Mouse (Mus musculus) c-Kit-positive CD71-positive TER-119-positive erythroid progenitor cells, embryonic 14.5 days (primary cell): ENCODE results near the gene Hsdl1.
A peak's percentile ranks its signal among the peaks of the same experiment; 100 is the strongest.

Experiments used
- DNase-seq: peaks from one replicate; pipeline ENCODE4 v3.0.0-alpha.2; 2013; ENCODE audit warnings: low spot score

Hsdl1 gene

DNA sequence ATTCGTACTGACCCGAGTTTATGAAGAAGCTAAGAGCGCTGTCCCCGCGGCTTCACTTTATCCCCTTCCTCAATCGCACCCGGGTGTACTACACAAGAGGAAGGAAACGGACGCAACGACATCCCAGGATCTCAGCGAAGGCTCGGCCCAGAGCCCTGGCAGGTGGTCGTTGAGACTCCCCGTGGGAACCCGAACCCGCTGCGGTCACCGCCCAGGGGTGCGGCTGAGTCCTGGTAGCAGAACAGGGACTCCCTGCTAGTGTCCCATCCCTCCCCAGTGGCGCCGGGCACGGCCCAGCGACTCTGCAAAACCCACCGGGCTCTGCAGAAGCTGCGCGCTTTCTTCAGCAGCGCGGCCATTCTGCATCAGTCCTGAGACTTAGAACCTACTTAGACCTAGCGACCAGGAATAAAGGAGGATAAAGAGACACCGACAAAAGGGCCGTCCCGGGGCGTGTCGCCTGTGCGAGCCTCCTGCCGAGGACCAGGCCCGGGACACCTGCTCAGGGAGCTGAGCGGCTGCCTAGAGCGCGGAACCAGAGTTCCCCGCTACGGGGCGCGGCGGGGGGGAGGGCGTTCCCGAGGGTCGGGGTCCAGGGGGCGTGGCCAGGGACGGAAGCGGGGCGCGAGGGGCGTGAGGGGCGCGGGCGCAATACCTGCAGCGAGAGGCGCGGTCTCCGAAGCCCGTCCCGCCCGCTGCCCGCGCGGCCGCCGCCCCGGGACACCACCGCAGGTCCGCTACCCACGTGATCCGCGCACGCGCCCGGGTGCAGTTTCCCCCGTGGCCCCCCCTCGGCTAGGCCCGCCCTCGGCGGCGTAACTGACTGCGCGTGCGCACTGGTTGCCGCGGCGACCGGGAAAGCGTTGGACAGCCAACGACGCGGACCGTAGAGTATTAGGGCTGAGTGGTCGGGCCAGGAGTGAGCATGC, at the start of gene Hsdl1, which contains the start of gene Dnaaf1:
Hsdl1 (minus strand) TSS at position 747 of the 929 bp plus-strand sequence.
Dnaaf1 (plus strand) TSS at position 799 of the 929 bp plus-strand sequence.
- DNase-seq: peak; percentile 88

DNA sequence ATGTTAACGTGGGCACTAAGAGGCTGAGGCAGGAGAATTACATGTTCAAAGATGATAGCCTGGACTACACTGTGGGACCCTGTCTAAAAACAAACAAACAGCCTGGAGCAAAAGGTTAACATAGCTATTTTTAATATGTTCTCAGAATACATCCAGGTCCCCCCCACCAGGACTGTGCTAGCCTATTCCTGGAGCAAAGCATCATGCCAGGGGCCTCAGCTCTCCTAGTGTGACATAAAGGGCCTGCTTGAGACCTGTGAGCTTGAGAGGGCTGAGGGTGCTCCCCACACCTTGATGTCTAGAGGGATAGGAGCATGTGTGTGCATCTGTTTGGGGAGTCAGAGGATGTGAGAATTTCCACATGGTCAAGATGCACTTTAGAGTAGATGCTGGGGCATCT, 48.8 kb upstream of the Hsdl1 start:
- no peak for DNase-seq

DNA sequence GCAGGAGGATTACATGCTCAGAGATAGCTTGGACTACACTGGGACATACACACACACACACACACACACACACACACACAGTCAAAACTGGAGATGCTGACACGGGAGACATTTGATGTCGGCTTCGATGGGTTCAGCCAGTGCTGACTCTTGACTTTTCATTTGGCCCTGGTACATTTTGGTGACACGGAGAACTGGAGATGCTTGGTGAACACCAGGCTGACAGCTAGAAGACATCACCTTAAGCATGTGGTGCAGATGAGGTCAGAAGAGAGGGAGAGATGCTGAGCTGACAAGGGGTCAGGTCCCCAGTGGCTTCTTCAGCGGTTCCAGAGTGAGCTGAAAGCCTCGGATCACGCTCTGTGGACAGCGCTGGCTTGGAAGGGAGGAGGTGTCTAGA, 48.1 kb upstream of the Hsdl1 start:
- no peak for DNase-seq

DNA sequence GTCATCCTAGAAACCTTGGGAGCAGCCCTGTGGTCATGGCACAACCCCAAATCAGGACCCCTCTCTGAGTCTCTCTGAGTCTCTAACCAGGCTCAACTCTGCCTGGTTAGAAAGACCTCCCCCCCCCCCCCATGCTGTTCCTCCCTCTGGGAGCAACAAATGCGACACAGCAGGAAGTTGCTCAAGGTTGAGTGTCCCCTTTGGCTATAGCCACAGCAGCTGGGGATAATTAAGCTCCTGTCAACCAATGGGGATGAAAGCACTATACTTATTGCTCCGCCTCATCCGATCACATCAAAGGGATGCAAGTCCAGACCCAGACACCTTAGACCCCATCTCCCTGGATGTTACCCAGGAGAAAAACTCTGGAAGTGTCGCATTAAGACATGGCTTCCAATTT, 47.6 kb upstream of the Hsdl1 start:
- DNase-seq: no peak

DNA sequence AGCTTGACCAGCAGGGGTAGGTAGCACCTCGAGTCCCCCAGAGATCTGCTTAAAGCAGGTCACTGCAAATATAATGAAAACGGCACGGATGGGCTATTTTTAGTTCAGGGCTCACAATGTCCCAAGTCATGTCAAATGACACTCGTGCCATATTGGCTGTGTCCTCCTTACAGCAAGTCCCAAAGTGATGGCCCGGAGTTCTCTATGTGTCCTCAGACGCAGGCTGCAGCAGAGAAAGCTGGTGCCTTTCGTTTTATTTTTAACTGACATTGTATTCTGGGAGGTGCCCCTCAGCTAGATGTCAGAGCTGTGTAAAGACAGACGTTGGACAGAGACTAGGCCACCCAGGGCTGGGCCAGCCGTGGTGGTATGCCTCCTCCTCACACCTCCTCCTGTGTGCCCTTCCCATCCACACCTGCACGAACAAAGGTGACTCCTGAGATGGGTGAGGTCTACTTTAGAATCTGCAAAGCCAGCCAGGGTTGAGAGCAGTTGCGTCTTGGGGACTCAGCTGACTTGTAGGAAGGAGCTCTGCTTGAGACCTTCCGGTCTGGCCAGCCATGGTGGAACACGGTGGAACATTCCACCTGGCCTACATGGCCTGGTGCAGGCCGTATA, 46.0 kb upstream of the Hsdl1 start:
- DNase-seq: no peak

DNA sequence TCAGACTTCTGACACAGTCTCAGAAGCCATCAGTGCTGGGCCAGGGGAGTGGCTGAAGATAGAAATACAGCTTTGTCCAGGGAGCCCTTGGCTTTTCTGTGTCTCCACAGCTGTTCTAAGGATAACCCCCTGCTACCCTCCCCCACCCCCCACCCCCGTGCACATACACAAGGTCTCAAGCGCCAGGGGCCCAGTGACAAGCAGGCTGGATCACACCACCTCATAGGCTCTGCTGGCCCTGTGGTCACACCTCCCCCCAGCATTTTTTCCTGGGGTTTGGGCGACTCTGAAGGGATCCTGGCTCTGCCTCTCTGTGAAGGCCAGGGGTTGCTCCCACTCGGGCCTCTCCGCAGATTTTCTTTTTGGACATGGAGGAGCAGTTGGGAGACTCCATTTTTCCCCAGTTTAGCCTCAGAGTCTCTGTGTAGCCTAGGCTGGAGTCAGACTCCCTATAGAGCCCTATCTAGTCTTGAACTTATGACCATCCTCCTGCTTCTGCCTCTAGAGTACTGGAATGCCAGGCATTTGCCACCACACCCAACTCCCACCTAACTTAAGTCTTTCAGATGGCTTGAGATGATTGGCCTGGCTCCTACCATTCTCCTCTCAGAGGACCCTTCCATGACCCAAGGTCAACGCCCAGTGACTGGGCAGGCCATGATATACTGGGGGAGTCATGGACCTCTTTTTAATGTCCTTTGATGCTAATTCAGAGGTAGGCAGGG, 45.3 kb upstream of the Hsdl1 start:
- DNase-seq: no peak

DNA sequence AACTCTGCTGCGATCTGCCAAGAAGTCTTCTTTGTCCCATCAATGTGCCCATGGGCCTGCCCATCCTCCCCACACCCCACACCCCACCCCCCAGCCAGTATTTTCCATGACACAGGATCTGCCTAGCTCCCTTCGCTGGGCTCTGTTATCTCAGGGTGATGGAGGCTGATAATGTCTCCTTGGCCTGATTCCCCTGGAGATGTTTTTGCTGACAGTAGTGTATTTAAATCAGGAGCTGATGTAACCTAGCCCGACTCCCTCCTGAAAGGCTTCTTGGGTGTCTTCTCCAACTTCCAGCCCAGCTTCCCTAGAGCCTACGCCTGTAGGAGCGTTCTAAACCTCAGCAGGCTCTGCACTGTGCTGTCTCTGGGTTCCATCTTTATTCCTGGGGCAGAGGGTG, 43.9 kb upstream of the Hsdl1 start:
- no peak for DNase-seq

DNA sequence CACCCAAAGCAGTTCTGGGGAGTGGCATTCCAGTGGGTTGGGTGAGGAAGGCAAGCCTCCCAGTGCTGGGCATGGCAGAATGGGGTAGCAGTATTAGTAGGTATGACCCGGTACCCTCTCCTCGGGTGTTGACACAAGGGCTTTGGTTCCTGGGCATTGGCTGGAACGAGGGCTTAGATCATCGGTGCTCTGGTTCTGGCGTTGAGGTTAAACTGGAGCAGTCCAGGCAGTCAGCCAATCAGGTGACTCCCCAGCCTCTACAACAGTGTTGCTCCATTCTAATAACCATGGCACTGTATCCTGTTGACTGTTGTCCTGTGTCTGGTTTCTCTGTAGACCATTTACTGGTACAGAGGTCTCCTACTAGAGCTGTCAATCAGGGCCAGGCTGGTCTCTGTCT, 42.6 kb upstream of the Hsdl1 start:
- no peak for DNase-seq

DNA sequence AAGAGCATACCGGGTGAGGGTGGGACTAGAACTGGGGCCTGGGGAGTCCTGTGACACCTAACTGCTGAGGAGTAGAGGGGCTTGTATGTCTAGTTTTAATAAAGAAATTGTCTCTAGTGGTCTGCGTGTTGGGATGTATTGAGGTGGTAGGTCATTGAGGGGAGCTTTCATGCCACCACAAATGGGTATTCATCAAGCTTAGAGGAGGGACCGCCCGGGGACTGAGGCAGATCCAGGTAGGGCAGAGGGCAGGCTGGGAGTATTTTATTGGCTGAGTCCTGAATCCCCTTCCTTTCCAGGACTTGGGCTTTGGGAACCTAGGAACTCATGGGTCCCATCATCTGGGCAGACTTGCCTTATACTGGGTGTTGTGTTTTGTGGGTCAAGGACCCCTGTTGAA, 41.8 kb upstream of the Hsdl1 start:
- DNase-seq: no peak

DNA sequence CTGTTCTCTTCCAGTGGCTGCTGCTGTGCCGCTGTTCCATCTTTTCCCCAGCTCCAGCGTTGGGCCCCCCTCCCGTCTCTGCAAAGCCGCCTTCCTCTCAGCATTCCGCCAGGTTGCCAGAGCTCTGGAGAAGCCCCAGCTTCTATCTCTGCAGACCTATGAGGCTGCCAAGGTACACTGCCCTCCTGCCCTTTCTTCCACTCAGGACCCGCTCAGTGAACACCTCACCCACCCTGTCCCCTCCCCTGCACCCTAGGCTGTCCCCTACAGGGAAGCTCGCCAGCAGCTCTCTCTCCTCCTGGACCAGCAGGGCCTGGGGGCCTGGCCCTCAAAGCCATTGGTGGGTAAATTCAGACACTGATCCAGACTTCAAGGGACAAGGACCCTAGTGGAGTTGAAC, 41.4 kb upstream of the Hsdl1 start:
- DNase-seq: no peak

DNA sequence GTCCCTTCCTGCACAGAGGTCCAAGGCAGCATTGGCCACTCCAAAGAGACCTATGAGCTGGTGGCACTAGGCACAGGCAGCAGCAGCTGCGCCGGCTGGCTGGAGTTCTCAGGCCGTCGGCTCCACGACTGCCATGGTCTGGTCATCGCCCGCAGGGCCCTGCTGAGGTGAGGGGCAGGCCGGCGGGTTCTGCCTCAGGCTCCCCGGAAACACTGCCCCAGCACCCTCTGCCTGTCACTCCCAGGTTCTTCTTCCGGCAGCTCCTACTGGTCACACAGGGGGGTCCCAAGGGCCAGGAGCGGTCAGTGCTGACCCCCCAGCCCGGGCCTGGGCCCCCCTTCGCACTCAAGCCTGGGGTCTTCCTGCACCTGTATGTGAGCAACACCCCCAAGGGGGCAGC, 40.1 kb upstream of the Hsdl1 start:
- DNase-seq: no peak

DNA sequence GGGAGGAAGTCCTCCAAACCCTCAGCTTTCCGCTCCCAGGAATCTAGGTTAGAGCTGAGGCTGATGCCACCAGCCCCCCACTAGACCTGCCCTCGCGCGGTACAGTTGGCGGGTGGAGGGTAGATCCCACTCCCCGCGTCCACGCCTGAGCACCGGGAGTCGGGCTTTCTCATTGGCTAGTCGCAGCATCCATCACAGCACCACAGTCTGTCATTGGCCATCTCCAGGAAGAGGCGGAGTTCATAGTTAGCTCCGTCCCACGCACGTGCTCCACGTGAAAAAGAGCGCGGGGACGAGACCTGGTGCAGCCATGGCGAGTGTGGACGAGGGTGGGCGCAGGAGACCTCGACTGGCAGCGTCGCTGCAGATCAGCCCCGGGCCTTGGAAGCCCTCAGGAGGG, 37.5 kb upstream of the Hsdl1 start, which contains the start of gene Adad2:
Adad2 (plus strand) TSS at position 277 of the 400 bp plus-strand sequence.
- no peak for DNase-seq

DNA sequence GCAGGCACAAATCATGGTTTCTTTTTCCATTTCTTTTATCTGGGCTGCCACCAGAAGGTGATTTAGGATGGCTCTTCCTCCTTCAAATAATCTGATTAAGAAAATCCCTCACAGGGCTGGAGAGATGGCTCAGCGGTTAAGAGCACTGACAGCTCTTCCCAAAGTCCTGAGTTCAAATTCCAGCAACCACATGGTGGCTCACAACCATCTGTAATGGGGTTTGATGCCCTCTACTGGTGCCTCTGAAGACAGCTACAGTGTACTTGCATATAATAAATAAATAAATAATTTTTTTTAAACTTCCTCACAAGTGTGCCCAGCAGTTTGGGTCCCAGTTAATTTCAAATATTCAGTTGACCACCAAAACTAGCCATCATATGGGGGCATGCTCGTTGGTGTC, 31.2 kb upstream of the Hsdl1 start:
- no peak for DNase-seq

DNA sequence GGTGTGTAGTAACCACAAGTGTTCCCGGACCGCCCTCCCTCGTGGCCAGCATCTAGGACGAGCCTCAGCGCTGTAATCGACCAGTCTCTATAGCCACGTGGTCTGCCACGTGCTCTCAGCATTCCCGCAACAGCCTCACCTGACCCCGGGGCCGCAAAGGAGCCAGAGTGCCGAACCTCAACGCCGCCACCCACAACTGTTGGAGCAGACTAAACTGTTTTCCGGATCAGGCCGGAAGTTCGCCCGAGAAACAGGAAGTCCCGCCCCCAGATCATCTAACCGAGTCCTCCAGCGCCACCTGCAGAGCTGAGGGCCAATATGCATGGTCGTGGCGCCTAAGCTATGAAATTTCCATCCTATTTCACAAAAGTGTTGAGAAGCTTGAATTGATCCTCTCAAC, 30.0 kb upstream of the Hsdl1 start, which contains the start of gene Taf1c:
Taf1c (minus strand) TSS at position 227 of the 400 bp plus-strand sequence.
- DNase-seq: peak; percentile 91

DNA sequence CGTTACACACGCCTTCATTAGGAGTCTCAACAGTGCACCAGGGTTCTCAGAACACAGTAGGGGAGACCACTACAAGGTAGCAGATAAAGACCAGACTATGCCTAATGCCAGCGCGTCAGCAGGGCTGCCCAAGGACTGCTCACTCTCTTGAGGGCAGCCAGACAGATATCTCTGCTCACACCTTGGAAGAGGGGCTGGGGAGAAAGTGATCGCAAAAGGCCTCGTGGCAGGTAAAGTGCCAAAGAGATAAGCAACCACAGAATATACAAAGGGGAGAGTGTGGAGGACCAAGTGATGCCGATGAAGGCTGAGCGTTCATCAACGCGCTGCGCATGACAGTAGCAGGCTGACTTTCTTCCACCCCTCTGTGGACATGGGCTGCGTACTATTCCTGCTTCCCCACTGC, 29.4 kb upstream of the Hsdl1 start:
- peak; percentile 43 for DNase-seq

DNA sequence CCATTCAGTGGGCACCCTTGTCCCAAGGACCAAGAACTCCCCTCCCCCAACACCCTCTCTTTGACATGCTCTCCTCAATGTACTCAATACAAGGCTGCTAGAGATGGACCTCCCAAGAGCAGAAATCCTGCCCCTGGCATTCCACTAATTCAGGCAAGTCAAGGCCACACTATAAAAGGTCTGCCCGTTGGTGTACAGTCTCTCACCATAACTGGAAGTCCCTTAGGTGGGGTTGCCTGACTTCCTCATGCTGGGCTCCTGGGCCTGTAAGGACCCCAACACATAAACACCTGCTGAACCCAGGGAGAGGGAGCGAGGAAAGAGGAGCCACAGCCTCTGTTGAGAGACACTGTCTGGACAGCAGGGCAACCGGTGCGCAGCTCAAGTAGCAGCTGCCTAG, 28.8 kb upstream of the Hsdl1 start:
- DNase-seq: no peak

DNA sequence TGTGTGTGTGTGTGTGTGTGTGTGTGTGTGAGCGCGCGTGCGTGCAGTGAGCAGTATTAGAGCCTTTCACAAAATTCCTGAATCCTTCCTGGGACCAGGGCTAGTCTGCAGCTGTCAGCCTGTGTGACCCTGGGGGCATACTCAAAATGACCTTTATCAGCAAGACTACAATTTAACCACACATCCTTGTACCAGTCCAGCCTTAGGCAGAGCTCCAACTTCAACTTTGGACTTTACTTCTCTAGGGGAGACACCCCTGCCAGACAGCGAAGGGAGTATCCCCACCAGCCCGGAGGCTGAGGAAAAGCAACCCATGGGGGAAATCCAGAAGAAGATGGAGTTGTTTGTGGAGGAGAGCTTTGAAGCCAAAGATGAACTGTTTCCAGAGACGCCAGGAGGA, 16.5 kb upstream of the Hsdl1 start:
- DNase-seq: no peak

DNA sequence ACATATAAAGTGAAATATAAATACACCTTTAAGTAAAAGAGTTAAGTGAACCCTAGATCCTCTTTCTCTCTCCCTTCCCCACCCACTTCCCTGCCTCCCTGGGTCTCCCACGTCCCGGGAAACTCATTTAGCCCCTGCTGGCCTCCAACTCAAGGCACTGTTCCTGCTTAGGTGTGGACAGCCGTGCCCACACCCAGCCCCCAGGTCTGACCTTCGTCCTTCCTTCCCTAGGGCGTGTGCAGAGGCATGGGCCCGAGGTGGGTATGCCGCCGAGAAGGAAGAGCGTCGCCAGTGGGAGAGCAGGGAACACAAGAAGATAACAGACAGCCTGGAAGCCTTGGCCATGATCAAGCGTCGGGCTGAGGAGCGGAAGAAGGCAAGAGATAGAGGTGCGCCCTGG, 15.4 kb upstream of the Hsdl1 start:
- DNase-seq: no peak

DNA sequence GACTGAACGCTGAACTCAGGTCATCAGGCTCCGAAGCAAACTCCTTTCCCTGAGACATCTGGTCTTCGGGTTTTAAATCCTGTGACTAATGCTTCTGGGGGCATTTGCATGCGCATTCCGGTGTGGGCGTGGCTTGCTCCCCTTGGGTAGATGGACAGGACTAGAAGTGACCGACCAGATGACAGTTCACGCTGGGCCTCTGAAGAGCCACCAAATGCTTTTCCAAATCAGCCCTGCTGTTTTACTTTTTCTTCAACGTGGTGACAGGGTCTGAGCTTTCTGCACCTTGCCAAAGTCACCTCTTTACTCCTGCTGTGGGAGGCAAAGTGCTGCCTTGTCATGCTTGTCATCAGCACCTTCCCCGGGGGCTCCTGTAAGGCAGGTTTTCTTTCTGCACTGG, 13.9 kb upstream of the Hsdl1 start:
- no peak for DNase-seq

DNA sequence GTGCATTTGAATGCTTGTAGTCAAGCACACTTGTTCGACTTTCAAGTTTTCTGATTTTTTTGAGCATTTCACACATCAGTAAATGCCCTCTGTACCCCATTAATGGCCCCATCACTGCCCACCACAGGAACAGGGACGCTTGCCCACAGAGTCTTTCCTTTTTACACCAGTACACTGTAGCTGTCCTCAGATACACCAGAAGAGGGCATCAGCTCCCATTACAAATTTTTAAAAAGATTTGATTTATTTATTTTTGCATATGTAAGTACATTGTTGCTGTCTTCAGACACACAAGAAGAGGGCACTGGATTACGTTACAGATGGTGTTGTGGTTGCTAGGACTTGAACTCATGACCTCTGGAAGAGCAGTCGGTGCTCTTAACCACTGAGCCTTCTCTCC, 13.3 kb upstream of the Hsdl1 start:
- DNase-seq: no peak

DNA sequence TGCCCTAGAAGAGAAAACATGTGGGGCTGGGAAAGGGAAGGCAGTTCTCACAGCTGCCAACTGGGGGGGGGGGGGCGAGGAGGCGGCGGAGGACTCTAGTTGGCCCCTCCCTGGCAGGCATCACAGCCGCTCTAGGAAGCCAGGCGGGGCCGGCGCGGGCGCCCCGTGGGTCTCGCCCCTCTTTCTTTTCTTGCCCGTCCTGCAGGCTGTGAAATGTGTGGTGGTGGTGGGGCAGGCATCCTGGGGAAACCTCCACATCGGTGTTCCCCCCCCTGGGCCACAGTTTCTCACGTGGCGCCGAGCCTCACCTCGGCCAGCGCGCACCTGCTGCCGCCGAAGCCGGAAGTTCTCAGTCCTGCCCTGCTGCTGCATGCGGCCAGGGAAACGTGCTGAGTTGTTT, 10.9 kb upstream of the Hsdl1 start:
- no peak for DNase-seq

DNA sequence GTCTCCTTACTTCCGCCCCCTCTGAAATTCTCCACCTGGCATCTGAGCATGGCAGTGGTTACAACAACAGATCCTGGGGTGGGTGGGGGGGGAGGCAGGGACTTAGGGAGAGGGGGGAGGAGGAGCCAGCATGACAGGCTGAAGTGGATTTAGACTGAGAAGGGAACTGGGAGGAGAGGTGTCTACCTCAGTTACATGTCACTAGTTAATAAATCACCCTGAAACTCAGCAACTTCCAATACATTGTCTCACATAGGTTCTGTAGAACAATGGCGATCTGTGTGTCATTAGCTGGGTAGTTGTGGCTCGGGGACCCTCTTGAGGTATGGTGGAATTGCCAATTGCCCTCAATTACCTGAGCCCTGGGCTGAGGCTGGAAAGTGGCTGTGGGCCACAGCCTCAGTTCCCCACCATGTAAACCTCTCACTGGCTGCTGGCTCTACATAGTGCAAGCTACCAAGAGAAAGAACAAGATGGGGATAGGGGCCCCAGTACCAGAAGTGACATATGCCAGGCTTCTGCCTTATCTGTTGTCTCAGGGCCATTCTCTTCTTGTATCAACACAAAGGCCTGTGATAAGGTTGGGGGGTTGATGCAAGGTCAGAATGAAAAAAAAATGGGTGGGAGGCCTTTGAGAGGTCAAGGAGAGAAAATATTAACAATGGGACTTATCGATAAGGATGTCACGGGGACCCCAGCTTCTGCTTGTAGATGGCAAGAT, 5.6 kb upstream of the Hsdl1 start:
- DNase-seq: no peak
